8 mouse cellular contexts compared by ENCODE assay signal in genomic region chr11:43776324-43776694, GRCm38 (mm10). TPM values are rescaled to one million over a fixed set of nuclear protein-coding genes. Genes with fewer than 3 reads are reported as not detected.
DNase-seq lines count a peak whose midpoint lies in the region; ATAC-seq and TF ChIP-seq lines count a peak whose summit lies in the region.

No protein-coding gene starts in this region.

- peaks cover 17% of the 10 kb centered on the region for H3K27me3 ChIP-seq in heart, embryonic 11.5 days (ENCODE audit: control insufficient read depth, insufficient read depth, low read length)
- H3K27me3 ChIP-seq in hindbrain, embryonic 13.5 days, result peaks cover 34% of the 10 kb centered on the region
- H3K27me3 ChIP-seq in midbrain, embryonic 11.5 days (ENCODE audit: control insufficient read depth, insufficient read depth, low read length), result peaks cover 13% of the 10 kb centered on the region

- peak overlapping the region; percentile 29; the same call in 1 of the 2 replicates for H3K9ac ChIP-seq in heart, embryonic 11.5 days (ENCODE audit: low read depth, low read length)
- H3K9ac ChIP-seq in ES-E14 (ENCODE audit: insufficient read depth, low read depth, low read length, poor library complexity, severe bottlenecking), result no peak overlapping the region
- peak overlapping the region; percentile 66 for H3K9ac ChIP-seq in hindbrain, embryonic 13.5 days
- H3K9ac ChIP-seq in midbrain, embryonic 11.5 days (ENCODE audit: low read length), result peak overlapping the region; percentile 58

- no peaks in the 10 kb centered on the region for H3K36me3 ChIP-seq in heart, embryonic 11.5 days (ENCODE audit: control insufficient read depth, insufficient read depth, low read length)
- H3K36me3 ChIP-seq in ES-E14 (ENCODE audit: control insufficient read depth, insufficient read depth, low read length, poor library complexity, severe bottlenecking), result no peaks in the 10 kb centered on the region
- no peaks in the 10 kb centered on the region for H3K36me3 ChIP-seq in hindbrain, embryonic 13.5 days
- H3K36me3 ChIP-seq in midbrain, embryonic 11.5 days (ENCODE audit: control insufficient read depth, insufficient read depth, low read length), result no peaks in the 10 kb centered on the region

- WGBS in heart, embryonic 11.5 days (ENCODE audit: insufficient replicate concordance), result 17% methylated on average over 8 of the region's 8 CpGs
- WGBS in hindbrain, embryonic 13.5 days, result 19% methylated on average over 8 of the region's 8 CpGs
- WGBS in midbrain, embryonic 11.5 days, result 22% methylated on average over 8 of the region's 8 CpGs

- no peak for ATAC-seq in heart, embryonic 11.5 days (replicated peaks; ENCODE audit: insufficient number of reproducible peaks, low FRiP score, low TSS enrichment)
- ATAC-seq in hindbrain, embryonic 13.5 days (ENCODE audit: low FRiP score), result peak; percentile 52
- peak; percentile 50 for ATAC-seq in midbrain, embryonic 11.5 days (ENCODE audit: low FRiP score)

- H3K4me2 ChIP-seq in heart, embryonic 11.5 days, result peak overlapping the region; percentile 67
- H3K4me2 ChIP-seq in hindbrain, embryonic 13.5 days, result peak overlapping the region; percentile 64
- H3K4me2 ChIP-seq in midbrain, embryonic 11.5 days, result peak overlapping the region; percentile 73

- no peak for DNase-seq in heart, adult 9 months (ENCODE audit: low spot score in 2 of 2)
- DNase-seq in ES-E14 (ENCODE audit: low read depth, low spot score), result no peak
- DNase-seq in midbrain, embryonic 11.5 days (ENCODE audit: low spot score, missing footprints), result no peak
- DNase-seq in frontal cortex, postnatal 10 days (ENCODE audit: low spot score in 2 of 2), result no peak
- DNase-seq in ovary, postnatal 10 days (ENCODE audit: low spot score), result no peak
- DNase-seq in cerebellum, adult 9-11 months, result no peak

- in situ Hi-C loops in ES-E14 (cut with MboI; ENCODE audit: low sequenced_read_pairs in 2 of 2, unreplicated experiment in 2 of 2), result loop anchor here in 1 of 2 experiments (10.0 kb wide), 1 partner anchor 548 kb away; no protein-coding TSS in a partner anchor

- peak overlapping the region; percentile 35 for H3K4me3 ChIP-seq in heart, embryonic 11.5 days (ENCODE audit: low read depth, low read length)
- peak overlapping the region; percentile 67 to 70; a peak in 3 of 4 replicates for H3K4me3 ChIP-seq in ES-E14 (ENCODE audit: insufficient read depth in 1 of 2, low read depth in 1 of 2, low read length in 2 of 2, poor library complexity in 1 of 2, severe bottlenecking in 1 of 2)
- peak overlapping the region; percentile 39 for H3K4me3 ChIP-seq in hindbrain, embryonic 13.5 days
- H3K4me3 ChIP-seq in midbrain, embryonic 11.5 days (ENCODE audit: low read depth, low read length), result peak overlapping the region; percentile 36

- H3K27ac ChIP-seq in heart, embryonic 11.5 days (ENCODE audit: low read depth, low read length), result no peak overlapping the region
- H3K27ac ChIP-seq in ES-E14 (ENCODE audit: insufficient read depth, low read depth, low read length, poor library complexity, severe bottlenecking), result no peak overlapping the region
- no peak overlapping the region for H3K27ac ChIP-seq in hindbrain, embryonic 13.5 days
- H3K27ac ChIP-seq in midbrain, embryonic 11.5 days (ENCODE audit: low read depth, low read length), result no peak overlapping the region

- H3K9me3 ChIP-seq in heart, embryonic 11.5 days (replicated peaks; ENCODE audit: control insufficient read depth, low read length), result no peaks in the 10 kb centered on the region
- H3K9me3 ChIP-seq in ES-E14 (ENCODE audit: control insufficient read depth, insufficient read depth, low read depth, low read length), result no peaks in the 10 kb centered on the region
- H3K9me3 ChIP-seq in hindbrain, embryonic 13.5 days, result no peaks in the 10 kb centered on the region
- no peaks in the 10 kb centered on the region for H3K9me3 ChIP-seq in midbrain, embryonic 11.5 days (ENCODE audit: control insufficient read depth, low read length)

- H3K4me1 ChIP-seq in heart, embryonic 11.5 days (ENCODE audit: control insufficient read depth, insufficient read depth, low read length), result no peaks in the 10 kb centered on the region; the same call in 1 of the 2 replicates
- no peaks in the 10 kb centered on the region for H3K4me1 ChIP-seq in ES-E14 (ENCODE audit: control insufficient read depth in 2 of 2, insufficient read depth in 2 of 2, low read length in 2 of 2, poor library complexity in 1 of 2)
- peaks cover 9% of the 10 kb centered on the region for H3K4me1 ChIP-seq in hindbrain, embryonic 13.5 days (replicated peaks)
- H3K4me1 ChIP-seq in midbrain, embryonic 11.5 days (ENCODE audit: control insufficient read depth, insufficient read depth, low read length), result no peaks in the 10 kb centered on the region

TF ChIP-seq in ES-E14, 5 proteins besides CTCF, POLR2A, EP300 and RAD21:
- no peak for TF ChIP-seq ZNF384 (IDR thresholded peaks at IDR 0.05; ENCODE audit: low read depth, low read length)
- no peak for TF ChIP-seq ZC3H11A (IDR thresholded peaks at IDR 0.05; ENCODE audit: borderline replicate concordance, low read depth, low read length)
- no peak for TF ChIP-seq CHD2 (IDR thresholded peaks at IDR 0.05; ENCODE audit: low read depth, low read length)

RNA-seq across cellular contexts. Expression of gene Ttc1, which starts 28.5 kb away (rescaled TPM):
- 57.5 and 58.8 TPM in 2 replicates for polyA plus RNA-seq in heart, embryonic 11.5 days (2014; fragmentation: Nextera tagmentation; extraction: Ambion mirVana)
- total RNA-seq in ES-E14 (2012; rRNA removed), result 38.5 and 58.5 TPM in 2 replicates
- 91.9 and 94.2 TPM in 2 replicates for polyA plus RNA-seq in hindbrain, embryonic 13.5 days (2015; fragmentation: Nextera tagmentation; extraction: Ambion mirVana)
- polyA plus RNA-seq in midbrain, embryonic 11.5 days (2014; fragmentation: Nextera tagmentation; extraction: Ambion mirVana), result 86.0 and 87.0 TPM in 2 replicates
